Mouse (Mus musculus) liver, embryonic 14.5 days (tissue): ENCODE results near the gene Phkg1. TPM values are rescaled to one million over a fixed set of nuclear protein-coding genes. Genes with fewer than 3 reads are reported as not detected.

Source experiments
- ATAC-seq: fragments of 200-750 bp; cut with Nextera tagmentation; 2 replicates; pipeline ENCODE4 v1.8.0; 2017; ENCODE audit warnings: moderate number of reproducible peaks, mild to moderate bottlenecking, moderate library complexity; ENCODE audit not compliant: insufficient read depth
- DNase-seq, 3 experiments: peaks; one replicate each; pipeline ENCODE4 v3.0.0-alpha.2; 2012 to 2013; ENCODE audit warnings: low read depth in 3 of 3, low spot score in 3 of 3
- H3K27ac ChIP-seq: fragments of 300-500 bp; sonication (generic); 2 replicates; pipeline ENCODE4 v1.5.1; 2014; ENCODE audit warnings: moderate library complexity, mild to moderate bottlenecking, control low read depth, inconsistent platforms
- H3K27me3 ChIP-seq: fragments of 300-500 bp; sonication (generic); 2 replicates; pipeline ENCODE4 v1.6.1; 2014; ENCODE audit warnings: mild to moderate bottlenecking, low read length, moderate library complexity; ENCODE audit not compliant: control insufficient read depth, insufficient read depth
- H3K36me3 ChIP-seq: fragments of 300-500 bp; sonication (generic); replicated peaks from 2 replicates; pipeline ENCODE4 v1.6.1; 2014; ENCODE audit warnings: low read depth; ENCODE audit not compliant: control insufficient read depth, insufficient read depth
- H3K4me1 ChIP-seq, 2 experiments: fragments of 200-500 bp in 1 of 2; fragments of 300-500 bp in 1 of 2; sonication (generic) in 1 of 2; replicated peaks; 2 replicates each; pipeline ENCODE4 v1.6.1; 2012 to 2014; ENCODE audit warnings: antibody characterized with exemption in 1 of 2, inconsistent platforms in 1 of 2, low read length in 1 of 2; ENCODE audit not compliant: control insufficient read depth in 2 of 2, insufficient read depth in 2 of 2
- H3K4me2 ChIP-seq: fragments of 300-500 bp; sonication (generic); 2 replicates; pipeline ENCODE4 v1.6.1; 2014; ENCODE audit warnings: low read depth, mild to moderate bottlenecking, control low read depth, moderate library complexity
- H3K4me3 ChIP-seq, 2 experiments: fragments of 200-500 bp in 1 of 2; fragments of 300-500 bp in 1 of 2; sonication (generic) in 1 of 2; 2 replicates each; pipeline ENCODE4 v1.5.1; 2012 to 2014; ENCODE audit warnings: low read depth in 2 of 2, low read length in 2 of 2, mild to moderate bottlenecking in 2 of 2, control low read depth in 1 of 2, inconsistent platforms in 1 of 2, moderate library complexity in 1 of 2; ENCODE audit not compliant: insufficient read depth in 1 of 2
- H3K9ac ChIP-seq: fragments of 300-500 bp; sonication (generic); replicated peaks from 2 replicates; pipeline ENCODE4 v1.6.1; 2014; ENCODE audit warnings: mild to moderate bottlenecking, control low read depth, moderate library complexity
- H3K9me3 ChIP-seq: fragments of 300-500 bp; sonication (generic); 2 replicates; pipeline ENCODE4 v1.6.1; 2016; ENCODE audit warnings: low read length, mixed read lengths; ENCODE audit not compliant: control insufficient read depth
- CTCF ChIP-seq: IDR thresholded peaks from 2 replicates; pipeline ENCODE4 v1.5.1; 2016; ENCODE audit warnings: antibody characterized with exemption, low read depth, control low read depth
- EP300 ChIP-seq: IDR thresholded peaks from 2 replicates; pipeline ENCODE4 v1.6.1; 2016; ENCODE audit warnings: antibody characterized with exemption, low read depth
- WGBS: fragments of 180-500 bp; shearing (Covaris S2); extraction: QIAGEN DNeasy Blood & Tissue Kit; methylation state at CpG from one replicate; pipeline ENCODE4 v1.1.7; 2014; ENCODE audit not compliant: insufficient replicate concordance; 5-methylcytosine and 5-hydroxymethylcytosine counted together
- polyA plus RNA-seq, 2 experiments: library from polyadenylated mRNA; depleted of rRNA in 1 of 2; stranded (reverse) in 1 of 2; unstranded in 1 of 2; fragments of >200 nt; fragmentation: Nextera tagmentation in 1 of 2; extraction: Ambion mirVana in 1 of 2; gene quantifications; 2 replicates each; pipeline versions ENCODE4 v1.2.1 to v1.2.3; 2012 to 2014

Phkg1 gene
- polyA plus RNA-seq, 2 experiments: 0.10 to 0.18 TPM

DNA sequence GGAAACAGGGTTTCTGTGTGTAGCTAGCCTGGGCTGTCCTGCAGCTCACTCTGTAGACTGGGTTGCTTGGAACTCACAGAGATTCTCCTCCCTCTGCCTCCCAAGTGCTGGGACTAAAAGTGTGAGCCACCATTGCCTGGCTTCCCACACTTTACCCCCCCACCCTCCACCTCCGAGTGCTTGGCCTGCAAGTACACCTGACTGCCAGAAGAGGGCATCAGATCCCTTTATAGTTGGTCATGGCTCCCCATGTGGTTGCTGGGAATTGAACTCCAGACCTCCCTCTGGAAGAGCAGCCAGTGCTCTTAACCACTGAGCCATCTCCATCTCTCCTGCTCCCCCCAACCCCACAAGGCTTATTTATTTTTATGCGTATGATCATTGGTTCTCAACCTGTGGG is 15.7 kb upstream of the Phkg1 start:
- peak; percentile 25; the same call in 1 of the 2 replicates for ATAC-seq
- Histone ChIP-seq H3K36me3 (no peaks in the 10 kb centered on the region), H3K4me3 (no peak overlapping the region), H3K9ac (no peak overlapping the region), H3K4me2 (no peak overlapping the region), H3K4me1 (peaks cover 3 to 7% of the 10 kb centered on the region in 2 experiments; a peak in 2 of 4 replicates), H3K9me3 (no peaks in the 10 kb centered on the region), H3K27ac (no peak overlapping the region), H3K27me3 (peaks cover 2% of the 10 kb centered on the region; the same call in 1 of the 2 replicates)
- WGBS: 32% methylated on average over 2 of the region's 2 CpGs
- TF ChIP-seq EP300: no peak
- peak; percentile 88 for TF ChIP-seq CTCF
- DNase-seq: no peak

DNA sequence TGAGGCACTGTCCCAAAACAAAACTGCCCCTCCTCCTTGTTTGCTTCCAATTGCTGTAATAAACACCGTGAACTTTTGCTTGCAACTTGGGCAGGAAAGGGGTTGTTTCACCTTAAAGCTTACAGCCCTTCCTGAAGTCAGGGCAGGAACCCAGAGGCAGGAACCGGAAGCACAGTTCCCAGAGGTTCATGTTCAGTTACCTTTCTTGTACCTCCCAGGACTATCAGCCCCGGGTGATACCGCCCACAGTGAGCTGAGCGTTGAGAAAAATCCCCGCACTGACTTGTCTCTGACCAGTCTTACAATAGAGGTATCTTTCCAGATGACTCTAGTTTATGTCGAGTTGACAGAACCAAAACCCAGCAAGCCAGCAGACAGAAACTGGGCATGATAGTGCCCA is 11.2 kb upstream of the Phkg1 start:
- no peak overlapping the region for H3K4me2 ChIP-seq

DNA sequence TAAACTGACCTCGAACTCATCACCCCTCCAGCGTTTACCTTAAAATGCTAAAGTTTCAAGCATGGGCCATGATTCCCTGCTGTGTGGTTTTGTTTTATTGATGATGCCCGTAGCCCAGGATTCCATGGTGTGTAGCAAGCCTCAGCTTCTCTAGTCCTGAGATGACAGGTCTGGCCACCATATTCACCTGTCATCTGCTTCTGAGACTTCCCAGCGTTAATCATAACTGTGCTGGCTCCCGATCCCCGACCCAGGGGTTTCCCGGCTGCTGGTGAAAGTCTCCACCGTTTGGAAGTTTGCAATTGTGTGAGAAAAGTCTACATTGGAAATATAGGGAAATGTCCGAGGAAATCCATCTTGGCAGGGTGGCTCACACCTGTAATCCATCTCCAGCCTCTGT is 10.8 kb upstream of the Phkg1 start:
- no peak overlapping the region; the same call in 1 of the 2 replicates for H3K9ac ChIP-seq

More for the DNA sequence above, 11.2 kb upstream of the Phkg1 start:
- no peaks in the 10 kb centered on the region for H3K9me3 ChIP-seq
- 59% methylated on average over 7 of the region's 7 CpGs for WGBS
- no peak for DNase-seq
- H3K9ac ChIP-seq: no peak overlapping the region
- peaks cover 2% of the 10 kb centered on the region; the same call in 1 of the 2 replicates for H3K27me3 ChIP-seq
- H3K27ac ChIP-seq: no peak overlapping the region
- no peaks in the 10 kb centered on the region for H3K36me3 ChIP-seq
- no peak overlapping the region for H3K4me3 ChIP-seq
- peaks cover 3 to 8% of the 10 kb centered on the region in 2 experiments; a peak in 3 of 4 replicates for H3K4me1 ChIP-seq
- TF ChIP-seq EP300: no peak
- no peak for TF ChIP-seq CTCF
- no peak for ATAC-seq

DNA sequence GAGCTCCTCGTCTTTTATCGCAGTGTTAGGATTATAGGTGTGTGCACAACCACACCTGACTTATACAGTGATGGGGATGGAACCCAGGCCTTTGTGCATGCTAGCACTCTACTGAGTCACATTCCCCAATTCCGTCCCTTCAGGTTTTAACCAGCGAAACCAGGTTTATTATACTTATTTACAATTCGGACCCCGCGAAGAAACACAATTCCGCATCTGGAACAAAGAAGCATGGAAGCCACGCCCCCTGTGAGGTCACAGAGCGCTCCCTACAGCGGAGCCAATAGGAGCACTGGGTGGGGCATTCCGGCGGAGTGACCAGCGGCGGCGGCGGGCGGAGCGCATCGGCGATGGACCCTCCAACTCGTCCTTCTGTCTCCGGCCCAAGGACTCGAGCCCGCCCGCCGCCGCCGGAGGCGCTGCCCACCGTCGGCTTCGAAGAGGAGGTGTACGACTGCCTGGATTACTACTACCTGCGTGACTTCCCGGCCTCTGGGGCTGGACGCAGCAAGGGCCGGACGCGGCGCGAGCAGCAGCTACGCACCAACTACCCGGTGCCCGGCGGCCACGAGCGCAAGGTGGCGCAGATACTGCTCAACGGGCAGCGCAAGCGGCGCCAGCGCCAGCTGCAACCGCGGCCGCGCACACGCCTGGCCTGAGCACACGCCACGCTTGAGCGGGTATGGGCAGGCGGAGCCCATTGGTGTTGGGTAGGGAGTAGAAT is 10.1 kb upstream of the Phkg1 start, which contains the start of gene Nupr1l:
Gene Nupr1l (plus strand): TSS at position 299 of the 724 bp plus-strand sequence.
- H3K27me3 ChIP-seq: peaks cover 2% of the 10 kb centered on the region; the same call in 1 of the 2 replicates
- no peak for TF ChIP-seq EP300
- TF ChIP-seq CTCF: peak; percentile 26; the same call in 1 of the 2 replicates
- H3K4me1 ChIP-seq: peaks cover 3 to 8% of the 10 kb centered on the region in 2 experiments; a peak in 3 of 4 replicates
- peak within 1 kb of the TSS; percentile 81 for H3K4me2 ChIP-seq
- H3K4me3 ChIP-seq: peak within 1 kb of the TSS; percentile 65 to 69
- H3K27ac ChIP-seq: no peak within 1 kb of the TSS
- DNase-seq (peak; percentile 69 to 74 (median 71)), ATAC-seq (peak; percentile 96)
- peak within 1 kb of the TSS; percentile 65 for H3K9ac ChIP-seq
- no peaks in the 10 kb centered on the region for H3K36me3 ChIP-seq
- under 1% methylated on average over 62 of the region's 63 CpGs for WGBS
- H3K9me3 ChIP-seq: no peaks in the 10 kb centered on the region

More for the DNA sequence above, 10.8 kb upstream of the Phkg1 start:
- WGBS: 61% methylated on average over 9 of the region's 9 CpGs
- no peak for TF ChIP-seq CTCF
- no peak for TF ChIP-seq EP300
- Histone ChIP-seq H3K4me2 (peak overlapping the region; percentile 81), H3K4me1 (peaks cover 3 to 8% of the 10 kb centered on the region in 2 experiments; a peak in 3 of 4 replicates), H3K9me3 (no peaks in the 10 kb centered on the region), H3K27me3 (peaks cover 2% of the 10 kb centered on the region; the same call in 1 of the 2 replicates), H3K4me3 (peak overlapping the region in 1 of 2 experiments; percentile 65; a peak in 2 of 4 replicates), H3K36me3 (no peaks in the 10 kb centered on the region), H3K27ac (no peak overlapping the region)
- no peak for DNase-seq
- no peak for ATAC-seq

DNA sequence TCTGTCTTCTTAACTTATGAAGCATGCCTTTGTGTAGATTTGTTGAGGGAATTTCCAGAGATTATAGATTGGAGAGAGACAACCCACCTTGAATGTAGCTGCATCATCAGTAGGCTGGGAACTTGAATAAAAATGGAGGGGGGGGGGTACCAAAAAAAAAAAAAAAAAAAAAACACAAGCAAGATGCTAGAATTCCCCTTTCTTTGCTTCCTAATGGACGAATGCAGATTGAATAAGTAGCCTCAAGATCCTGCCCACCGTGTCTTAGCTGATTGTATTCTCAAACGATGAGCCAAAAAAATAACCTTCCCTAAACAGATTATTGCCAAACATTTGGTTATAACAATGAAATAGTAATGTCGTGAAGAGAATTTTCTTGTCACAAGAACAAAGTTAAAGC is 9.4 kb upstream of the Phkg1 start:
- Histone ChIP-seq H3K4me1 (peaks cover 3 to 8% of the 10 kb centered on the region in 2 experiments; a peak in 3 of 4 replicates), H3K4me3 (peak overlapping the region in 1 of 2 experiments; percentile 65; a peak in 2 of 4 replicates), H3K9me3 (no peaks in the 10 kb centered on the region), H3K27me3 (peaks cover 2% of the 10 kb centered on the region; the same call in 1 of the 2 replicates), H3K27ac (no peak overlapping the region), H3K9ac (no peak overlapping the region), H3K4me2 (peak overlapping the region; percentile 81), H3K36me3 (no peaks in the 10 kb centered on the region)
- WGBS: 20% methylated on average over 4 of the region's 4 CpGs
- DNase-seq: no peak
- TF ChIP-seq CTCF (no peak), EP300 (no peak)
- ATAC-seq: no peak
